Mouse (Mus musculus) cortical plate, adult 2 months (tissue): ENCODE data around the gene Gipc3.

Experiments used
- CTCF ChIP-seq: fragments of 200-500 bp; IDR thresholded peaks from 2 replicates; pipeline ENCODE4 v1.5.1; 2011; ENCODE audit warnings: mild to moderate bottlenecking, control low read depth, low read length; ENCODE audit not compliant: insufficient read depth; ENCODE audit errors: extremely low read depth
- POLR2A ChIP-seq: fragments of 200-500 bp; IDR thresholded peaks from 2 replicates; pipeline ENCODE4 v1.6.1; 2011; ENCODE audit warnings: mild to moderate bottlenecking, low read length, control low read depth; ENCODE audit not compliant: insufficient read depth; ENCODE audit errors: extremely low read depth

- TF ChIP-seq CTCF, result no peak
- no peak for TF ChIP-seq POLR2A
Observed at GRCm38 (mm10) chr10:81392270-81392669, 49.2 kb upstream of the Gipc3 start.
